Mouse (Mus musculus): ENCODE results near the gene Nmral1. TPM values are rescaled to one million over a fixed set of nuclear protein-coding genes. Genes with fewer than 3 reads are reported as not detected.
A peak's percentile ranks its signal among the peaks of the same experiment; 100 is the strongest.
"Not testable (repeated sequence)": the region's sequence is repeated elsewhere in the genome, so short reads cannot be mapped to it uniquely, and the experiment has no call there.

Gene Nmral1
- 60.6 and 62.5 TPM in 2 replicates for polyA plus RNA-seq (2015; fragmentation: Nextera tagmentation; extraction: Ambion mirVana)

GRCm38 (mm10) chr16:4718753-4719518 is at the start of gene Nmral1:
Gene Nmral1 (minus strand): TSS chr16:4719356.
- ATAC-seq (ENCODE audit: low read depth) = peak; percentile 89
- H3K36me3 ChIP-seq (ENCODE audit: control insufficient read depth, insufficient read depth, low read length) = peaks cover 10% of the 10 kb centered on the region
- no peaks in the 10 kb centered on the region for H3K9me3 ChIP-seq (ENCODE audit: control insufficient read depth, low read length)
- H3K27ac ChIP-seq (ENCODE audit: low read length) = peak within 1 kb of the TSS; percentile 63
- peak within 1 kb of the TSS; percentile 82 for H3K9ac ChIP-seq (ENCODE audit: low read length)
- 14% methylated on average over 33 of the region's 33 CpGs for WGBS
- H3K27me3 ChIP-seq (ENCODE audit: control insufficient read depth, insufficient read depth, low read depth, low read length) = no peaks in the 10 kb centered on the region
- H3K4me3 ChIP-seq (ENCODE audit: low read length) = peak within 1 kb of the TSS; percentile 71
- peaks cover 9% of the 10 kb centered on the region for H3K4me1 ChIP-seq (replicated peaks; ENCODE audit: control insufficient read depth, insufficient read depth, low read length)
- peak within 1 kb of the TSS; percentile 56 for H3K4me2 ChIP-seq (ENCODE audit: low read depth, low read length)

DNA sequence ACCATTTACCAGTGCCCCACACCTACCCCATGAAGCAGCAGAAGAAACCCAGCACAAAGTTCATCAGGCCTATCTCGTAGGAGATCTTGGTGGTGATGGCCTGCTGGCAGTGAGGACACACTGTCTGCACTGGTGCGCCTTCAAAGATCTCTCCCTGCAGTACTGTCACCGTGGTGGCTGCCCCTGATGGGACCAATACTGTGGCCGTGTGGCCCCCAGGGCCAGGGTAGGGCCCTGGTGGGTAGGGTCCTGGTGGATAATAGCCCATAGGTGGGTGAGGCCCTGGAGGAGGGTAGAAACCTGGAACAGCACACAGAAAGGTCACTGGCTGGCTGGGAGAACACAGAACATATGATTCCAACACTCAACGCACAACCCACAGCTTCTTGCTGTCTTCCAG is 49.6 kb upstream of the Nmral1 start:
- H3K9ac ChIP-seq (ENCODE audit: low read length) = no peak overlapping the region
- H3K27ac ChIP-seq (ENCODE audit: low read length) = no peak overlapping the region
- peaks cover 8% of the 10 kb centered on the region; the same call in 1 of the 2 replicates for H3K4me1 ChIP-seq (replicated peaks; ENCODE audit: control insufficient read depth, insufficient read depth, low read length)
- 94% methylated on average over 5 of the region's 5 CpGs for WGBS
- no peak overlapping the region for H3K4me3 ChIP-seq (ENCODE audit: low read length)
- H3K27me3 ChIP-seq (ENCODE audit: control insufficient read depth, insufficient read depth, low read depth, low read length) = no peaks in the 10 kb centered on the region
- no peak for ATAC-seq (ENCODE audit: low read depth)
- no peaks in the 10 kb centered on the region for H3K9me3 ChIP-seq (ENCODE audit: control insufficient read depth, low read length)
- no peak overlapping the region for H3K4me2 ChIP-seq (ENCODE audit: low read depth, low read length)
- peaks cover 56% of the 10 kb centered on the region for H3K36me3 ChIP-seq (ENCODE audit: control insufficient read depth, insufficient read depth, low read length)

GRCm38 (mm10) chr16:4767012-4767790 is 48.0 kb upstream of the Nmral1 start:
- Histone ChIP-seq H3K9me3 (ENCODE audit: control insufficient read depth, low read length) (no peaks in the 10 kb centered on the region), H3K27me3 (ENCODE audit: control insufficient read depth, insufficient read depth, low read depth, low read length) (no peaks in the 10 kb centered on the region), H3K4me3 (ENCODE audit: low read length) (no peak overlapping the region), H3K4me1 (replicated peaks; ENCODE audit: control insufficient read depth, insufficient read depth, low read length) (no peaks in the 10 kb centered on the region), H3K36me3 (ENCODE audit: control insufficient read depth, insufficient read depth, low read length) (peaks cover 56% of the 10 kb centered on the region), H3K9ac (ENCODE audit: low read length) (no peak overlapping the region), H3K4me2 (ENCODE audit: low read depth, low read length) (no peak overlapping the region), H3K27ac (ENCODE audit: low read length) (no peak overlapping the region)
- 82% methylated on average over 6 of the region's 6 CpGs for WGBS
- no peak; the same call in 1 of the 2 replicates for ATAC-seq (ENCODE audit: low read depth)

- Histone ChIP-seq H3K4me3 (ENCODE audit: low read length) (no peak overlapping the region), H3K27ac (ENCODE audit: low read length) (no peak overlapping the region), H3K9me3 (ENCODE audit: control insufficient read depth, low read length) (no peaks in the 10 kb centered on the region), H3K27me3 (ENCODE audit: control insufficient read depth, insufficient read depth, low read depth, low read length) (no peaks in the 10 kb centered on the region), H3K36me3 (ENCODE audit: control insufficient read depth, insufficient read depth, low read length) (peaks cover 56% of the 10 kb centered on the region), H3K9ac (ENCODE audit: low read length) (no peak overlapping the region), H3K4me1 (replicated peaks; ENCODE audit: control insufficient read depth, insufficient read depth, low read length) (no peaks in the 10 kb centered on the region), H3K4me2 (ENCODE audit: low read depth, low read length) (no peak overlapping the region)
- no peak for ATAC-seq (ENCODE audit: low read depth)
- WGBS = 83% methylated on average over 2 of the region's 2 CpGs
These were observed 46.7 kb upstream of the Nmral1 start for GRCm38 (mm10) chr16:4765852-4766251.

GRCm38 (mm10) chr16:4763276-4763675 is 44.1 kb upstream of the Nmral1 start:
- ATAC-seq (ENCODE audit: low read depth) = peak; percentile 66; the same call in 1 of the 2 replicates
- H3K4me2 ChIP-seq (ENCODE audit: low read depth, low read length) = no peak overlapping the region
- peaks cover 36% of the 10 kb centered on the region for H3K36me3 ChIP-seq (ENCODE audit: control insufficient read depth, insufficient read depth, low read length)
- H3K4me3 ChIP-seq (ENCODE audit: low read length) = no peak overlapping the region
- no peaks in the 10 kb centered on the region for H3K9me3 ChIP-seq (ENCODE audit: control insufficient read depth, low read length)
- H3K9ac ChIP-seq (ENCODE audit: low read length) = no peak overlapping the region
- WGBS = 34% methylated on average over 2 of the region's 2 CpGs
- no peaks in the 10 kb centered on the region for H3K27me3 ChIP-seq (ENCODE audit: control insufficient read depth, insufficient read depth, low read depth, low read length)
- H3K4me1 ChIP-seq (replicated peaks; ENCODE audit: control insufficient read depth, insufficient read depth, low read length) = no peaks in the 10 kb centered on the region
- no peak overlapping the region for H3K27ac ChIP-seq (ENCODE audit: low read length)

DNA sequence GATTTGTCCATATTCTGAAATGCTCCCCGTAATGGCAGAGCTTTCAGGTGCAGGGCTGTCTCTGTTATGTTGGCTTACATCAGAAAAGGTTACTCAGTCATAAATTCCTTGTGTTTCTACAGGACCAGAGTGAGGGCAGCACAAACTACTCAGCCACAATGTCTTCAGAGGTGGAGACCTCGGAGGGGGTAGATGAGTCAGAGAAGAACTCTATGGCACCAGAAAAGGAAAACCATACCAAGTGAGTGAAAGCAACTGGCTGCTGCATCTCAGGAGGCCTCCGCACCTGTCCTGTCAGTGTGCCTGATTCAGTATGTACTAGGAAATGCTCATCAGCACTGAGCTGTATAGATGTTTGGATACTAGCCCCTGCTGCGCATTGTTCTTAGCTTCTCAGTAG is 43.3 kb upstream of the Nmral1 start:
- Histone ChIP-seq H3K36me3 (ENCODE audit: control insufficient read depth, insufficient read depth, low read length) (peaks cover 27% of the 10 kb centered on the region), H3K9ac (ENCODE audit: low read length) (no peak overlapping the region), H3K27me3 (ENCODE audit: control insufficient read depth, insufficient read depth, low read depth, low read length) (no peaks in the 10 kb centered on the region), H3K27ac (ENCODE audit: low read length) (no peak overlapping the region), H3K4me1 (replicated peaks; ENCODE audit: control insufficient read depth, insufficient read depth, low read length) (peaks cover under 1% of the 10 kb centered on the region; the same call in 1 of the 2 replicates), H3K9me3 (ENCODE audit: control insufficient read depth, low read length) (no peaks in the 10 kb centered on the region), H3K4me2 (ENCODE audit: low read depth, low read length) (no peak overlapping the region), H3K4me3 (ENCODE audit: low read length) (no peak overlapping the region)
- WGBS = 84% methylated on average over 4 of the region's 4 CpGs
- ATAC-seq (ENCODE audit: low read depth) = no peak

DNA sequence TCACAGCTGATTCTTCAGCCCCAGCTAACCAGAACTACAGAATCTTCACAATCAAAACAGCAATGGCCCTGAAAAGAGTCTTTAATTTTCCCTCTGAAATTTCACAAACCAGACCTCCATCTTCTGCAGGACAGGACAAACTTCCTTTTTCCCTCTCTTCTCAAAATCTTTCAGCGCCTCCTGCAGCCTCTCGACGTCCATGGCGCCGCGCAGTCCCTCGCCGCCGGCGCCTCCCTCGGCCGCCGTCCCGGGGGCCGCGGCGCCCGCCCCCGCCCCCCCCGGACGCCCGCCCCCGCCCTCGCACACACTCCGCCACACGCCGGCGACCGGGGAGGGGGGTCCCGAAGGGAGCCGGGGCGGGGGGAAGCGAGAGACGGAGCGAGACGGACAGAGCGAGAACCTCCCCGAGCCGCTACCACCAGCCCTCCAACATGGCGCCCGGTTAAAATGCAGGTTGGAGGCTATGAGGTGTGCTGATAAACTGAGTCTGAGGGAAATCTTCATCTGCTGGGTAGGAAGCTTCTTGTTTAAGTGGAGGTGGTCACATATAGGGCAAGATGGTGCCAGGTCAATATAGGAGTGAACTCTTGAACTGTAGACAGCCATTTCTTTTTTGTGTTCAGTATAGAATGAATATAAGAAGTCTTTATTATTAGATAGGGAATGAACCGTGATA is 37.6 kb upstream of the Nmral1 start:
- Histone ChIP-seq H3K9ac (ENCODE audit: low read length) (peak overlapping the region; percentile 67), H3K27ac (ENCODE audit: low read length) (peak overlapping the region; percentile 69), H3K4me2 (ENCODE audit: low read depth, low read length) (peak overlapping the region; percentile 46), H3K4me3 (ENCODE audit: low read length) (peak overlapping the region; percentile 52)
- H3K27me3 ChIP-seq (ENCODE audit: control insufficient read depth, insufficient read depth, low read depth, low read length); H3K36me3 ChIP-seq (ENCODE audit: control insufficient read depth, insufficient read depth, low read length); H3K4me1 ChIP-seq (replicated peaks; ENCODE audit: control insufficient read depth, insufficient read depth, low read length); H3K9me3 ChIP-seq (ENCODE audit: control insufficient read depth, low read length): not testable (repeated sequence)
- WGBS = 3% methylated on average over 23 of the region's 42 CpGs
- peak; percentile 86 for ATAC-seq (ENCODE audit: low read depth)

DNA sequence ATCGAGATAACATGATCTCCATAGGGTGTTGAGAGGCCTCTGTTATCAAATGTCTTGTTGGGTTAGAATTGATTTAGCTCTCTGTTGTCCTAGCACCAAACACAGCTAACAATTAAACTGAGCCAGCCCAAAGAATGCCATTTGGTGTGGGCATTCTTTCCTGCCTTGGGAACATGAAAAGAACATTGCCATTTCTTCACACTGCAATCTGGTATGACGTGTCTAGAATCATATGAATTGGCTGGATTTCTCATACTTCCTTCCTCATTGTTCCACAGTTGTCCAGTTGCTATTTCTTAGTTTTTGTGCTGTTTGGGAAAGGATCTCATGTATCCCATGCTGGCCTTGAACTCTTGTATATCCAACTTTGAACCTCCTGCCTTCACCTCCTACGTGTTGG is 34.9 kb upstream of the Nmral1 start:
- WGBS = 80% methylated on average over 3 of the region's 3 CpGs
- H3K9ac ChIP-seq (ENCODE audit: low read length) = no peak overlapping the region
- H3K4me2 ChIP-seq (ENCODE audit: low read depth, low read length) = no peak overlapping the region
- H3K36me3 ChIP-seq (ENCODE audit: control insufficient read depth, insufficient read depth, low read length) = peaks cover 6% of the 10 kb centered on the region
- peaks cover 9% of the 10 kb centered on the region; the same call in 1 of the 2 replicates for H3K4me1 ChIP-seq (replicated peaks; ENCODE audit: control insufficient read depth, insufficient read depth, low read length)
- H3K27ac ChIP-seq (ENCODE audit: low read length) = no peak overlapping the region
- peaks cover 6% of the 10 kb centered on the region; the same call in 1 of the 2 replicates for H3K9me3 ChIP-seq (ENCODE audit: control insufficient read depth, low read length)
- H3K27me3 ChIP-seq (ENCODE audit: control insufficient read depth, insufficient read depth, low read depth, low read length) = no peaks in the 10 kb centered on the region
- no peak for ATAC-seq (ENCODE audit: low read depth)
- no peak overlapping the region for H3K4me3 ChIP-seq (ENCODE audit: low read length)

GRCm38 (mm10) chr16:4752155-4752554 is 33.0 kb upstream of the Nmral1 start:
- H3K27me3 ChIP-seq (ENCODE audit: control insufficient read depth, insufficient read depth, low read depth, low read length) = no peaks in the 10 kb centered on the region
- peaks cover 6% of the 10 kb centered on the region; the same call in 1 of the 2 replicates for H3K9me3 ChIP-seq (ENCODE audit: control insufficient read depth, low read length)
- peaks cover 6% of the 10 kb centered on the region for H3K36me3 ChIP-seq (ENCODE audit: control insufficient read depth, insufficient read depth, low read length)
- H3K4me3 ChIP-seq (ENCODE audit: low read length) = no peak overlapping the region
- 87% methylated on average over 3 of the region's 3 CpGs for WGBS
- H3K4me2 ChIP-seq (ENCODE audit: low read depth, low read length) = no peak overlapping the region
- H3K4me1 ChIP-seq (replicated peaks; ENCODE audit: control insufficient read depth, insufficient read depth, low read length) = peaks cover 6% of the 10 kb centered on the region; the same call in 1 of the 2 replicates
- H3K27ac ChIP-seq (ENCODE audit: low read length) = no peak overlapping the region
- no peak overlapping the region for H3K9ac ChIP-seq (ENCODE audit: low read length)
- no peak for ATAC-seq (ENCODE audit: low read depth)
